Mouse (Mus musculus) R1 (cell line): ENCODE measurements around the gene Pou6f1.
"Not testable (repeated sequence)": the region's sequence is repeated elsewhere in the genome, so short reads cannot be mapped to it uniquely, and the experiment has no call there.

Source experiments
- DNase-seq: peaks from one replicate; pipeline ENCODE4 v3.0.0-alpha.2; 2018; ENCODE audit warnings: low read depth, low spot score

Pou6f1 gene

DNA sequence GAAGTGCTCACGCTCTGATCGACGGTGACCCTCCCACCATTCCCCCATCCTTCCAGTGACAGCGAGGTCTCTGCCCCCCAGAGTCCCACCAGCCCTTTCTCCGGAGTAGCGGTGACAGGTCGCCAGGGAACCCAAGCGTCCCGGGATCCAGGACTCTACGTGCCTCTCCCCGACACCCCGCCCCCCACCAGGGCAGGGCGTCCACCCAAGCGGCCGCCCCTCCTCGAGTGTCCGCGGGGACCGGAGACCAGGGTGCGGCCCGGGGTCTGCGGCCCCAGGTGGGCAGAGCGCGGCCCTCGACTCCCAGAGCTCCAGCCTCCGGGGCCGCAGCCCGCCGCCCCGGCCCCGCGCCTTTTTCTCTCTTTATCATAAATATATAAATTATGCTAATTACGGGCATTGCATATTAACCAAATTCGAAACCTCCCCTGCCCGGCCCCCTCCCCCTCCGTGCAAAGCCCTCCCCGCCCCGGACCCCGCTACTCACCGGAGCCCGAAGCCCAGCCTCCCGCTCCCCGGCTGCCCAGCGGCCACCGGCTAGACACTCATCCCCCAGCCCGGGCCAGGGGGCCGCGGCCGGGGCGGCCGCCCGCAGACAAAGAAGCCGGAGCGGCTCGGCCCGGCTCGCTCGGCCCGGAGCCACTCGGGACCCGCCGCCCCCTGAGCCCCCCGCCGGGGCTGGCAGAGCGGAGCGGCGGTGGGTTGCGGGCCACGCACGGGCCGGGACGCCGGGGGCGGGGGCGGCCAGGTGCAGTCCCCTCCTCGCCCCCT, at the start of gene Pou6f1:
TSS of gene Pou6f1 (minus strand) at position 709 of the 771 bp plus-strand sequence.
- DNase-seq, result no peak

- DNase-seq, result no peak
Observed at GRCm38 (mm10) chr15:100646161-100646560, 46.4 kb upstream of the Pou6f1 start.

GRCm38 (mm10) chr15:100642451-100642850, 42.7 kb upstream of the Pou6f1 start:
- DNase-seq, result no peak

DNA sequence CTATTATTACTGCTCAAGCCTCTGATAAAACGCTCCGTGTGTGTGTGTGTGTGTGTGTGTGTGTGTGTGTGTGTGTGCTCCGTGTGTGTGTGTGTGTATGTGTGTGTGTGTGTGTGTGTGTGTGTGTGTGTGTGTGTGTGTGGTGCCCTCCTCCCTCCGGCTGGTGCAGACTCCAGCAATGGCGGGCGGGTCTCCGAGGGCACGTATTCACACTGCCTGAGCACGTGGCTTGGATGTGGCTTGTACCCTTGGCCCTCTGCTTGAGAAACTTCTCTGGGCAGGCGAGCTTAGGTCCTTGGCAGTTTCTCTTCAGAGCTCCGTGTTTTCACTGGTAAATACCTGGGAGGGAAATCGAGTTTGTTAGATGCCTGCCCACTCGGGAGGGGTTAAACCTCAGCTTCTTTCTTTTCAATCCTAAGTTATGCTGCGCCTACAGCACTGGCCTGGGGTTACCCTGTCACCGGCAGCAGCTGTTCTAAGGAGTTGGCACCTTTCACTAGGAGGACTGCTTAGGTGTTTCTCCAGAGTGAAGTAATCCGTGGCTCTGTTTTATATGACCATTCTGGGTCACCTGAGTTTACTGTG, 41.5 kb upstream of the Pou6f1 start:
- DNase-seq, result no peak

DNA sequence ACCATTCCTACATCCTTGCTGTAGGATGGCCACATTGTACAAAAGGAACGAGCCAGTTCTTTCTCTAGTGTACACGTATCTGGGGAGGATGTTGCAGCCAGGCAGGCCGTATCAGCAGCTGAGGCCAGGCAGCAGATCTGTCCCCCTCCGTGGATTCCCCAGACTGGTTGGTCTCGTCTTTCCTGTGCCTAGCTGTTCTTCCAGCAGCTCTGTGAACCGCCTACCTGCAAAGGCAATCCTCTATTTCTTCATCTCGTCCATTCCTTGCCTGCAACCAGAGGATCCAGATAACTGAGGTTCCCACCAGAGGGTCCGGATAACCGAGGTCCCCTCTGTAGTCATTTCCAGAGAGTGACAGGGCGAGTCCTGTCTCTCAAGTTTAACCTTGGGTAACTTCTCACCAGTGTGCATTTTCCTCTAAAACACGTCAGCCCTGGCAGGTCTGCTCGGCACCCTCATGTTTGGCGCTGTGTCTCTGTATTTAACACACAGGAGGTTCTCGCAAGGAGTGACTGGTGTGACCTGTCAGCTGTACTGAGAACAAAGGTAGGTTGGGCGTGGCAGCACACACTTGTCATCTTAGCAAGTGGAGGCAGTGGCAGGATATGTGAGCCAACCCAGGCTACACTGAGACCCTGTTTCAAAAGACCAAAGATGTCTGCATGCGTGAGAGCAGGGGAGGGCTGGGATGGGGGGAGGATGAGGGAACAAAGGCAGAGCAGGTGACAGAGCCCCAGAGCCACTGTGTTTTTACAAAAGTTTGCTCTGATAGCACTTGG, 40.4 kb upstream of the Pou6f1 start:
- no peak for DNase-seq

GRCm38 (mm10) chr15:100637661-100638060, 37.9 kb upstream of the Pou6f1 start:
- DNase-seq, result no peak

- peak; percentile 81 for DNase-seq
Observed at GRCm38 (mm10) chr15:100636700-100637501, 37.1 kb upstream of the Pou6f1 start, which contains the start of gene Smagp. Smagp (minus strand) TSS chr15:100636940.

DNA sequence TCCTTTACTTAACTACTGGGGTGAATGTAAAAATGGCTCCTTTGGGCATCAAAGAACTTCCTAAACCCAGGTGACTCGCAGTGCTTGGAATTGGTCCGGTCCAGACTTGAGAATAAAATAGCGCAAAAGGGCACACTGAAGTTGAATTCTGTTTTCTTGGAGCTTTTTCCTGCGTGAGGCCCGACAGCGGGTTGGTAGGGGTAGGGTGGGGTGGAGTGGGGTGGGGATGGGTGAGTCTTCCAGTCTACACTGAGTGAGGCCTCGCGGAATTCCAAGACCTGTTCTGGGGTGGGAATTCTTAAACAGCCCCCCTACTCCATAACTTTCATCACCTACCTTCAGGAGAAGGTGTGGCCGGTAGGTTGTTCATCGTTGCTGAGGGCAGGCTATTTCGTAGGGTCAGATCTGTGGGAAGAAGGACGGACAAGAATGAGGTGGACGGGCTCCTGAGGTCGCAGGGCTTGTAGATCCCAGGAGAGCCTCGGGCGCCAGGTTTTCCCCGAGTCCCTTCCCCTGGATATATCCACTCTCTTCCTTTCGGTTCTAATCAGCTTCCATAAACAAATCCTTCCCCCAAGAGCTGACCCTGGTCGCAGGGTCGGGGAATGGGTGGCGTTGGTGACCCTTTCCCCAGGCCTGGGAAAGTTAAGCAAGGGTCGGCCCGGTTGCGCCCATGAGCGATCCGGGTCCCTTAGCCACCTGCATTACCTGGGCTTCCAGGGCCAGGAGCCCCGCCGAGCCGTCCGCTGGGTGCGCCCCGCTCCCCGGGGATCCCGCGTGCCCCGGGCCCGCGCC, 36.3 kb upstream of the Pou6f1 start:
- no peak for DNase-seq

DNA sequence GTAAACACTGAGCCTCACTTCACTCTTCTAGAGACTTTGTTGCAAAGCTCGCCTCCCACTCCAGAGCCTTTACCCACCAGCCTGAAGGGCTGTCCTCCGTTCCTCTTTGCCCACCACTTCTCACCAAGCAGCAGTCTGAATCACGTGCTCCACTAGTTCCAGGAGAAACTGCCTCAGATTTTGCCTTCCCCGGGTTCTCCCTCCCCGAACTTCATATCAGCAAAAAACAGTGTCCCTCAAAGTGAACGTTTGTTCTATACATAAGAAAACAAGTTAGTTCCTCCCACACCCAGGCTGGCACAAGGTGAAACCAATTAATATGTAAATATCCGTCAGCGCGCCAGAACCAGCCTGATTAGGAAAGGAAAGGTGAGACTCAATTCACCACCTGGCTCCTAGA, 35.5 kb upstream of the Pou6f1 start:
- peak; percentile 60 for DNase-seq

DNA sequence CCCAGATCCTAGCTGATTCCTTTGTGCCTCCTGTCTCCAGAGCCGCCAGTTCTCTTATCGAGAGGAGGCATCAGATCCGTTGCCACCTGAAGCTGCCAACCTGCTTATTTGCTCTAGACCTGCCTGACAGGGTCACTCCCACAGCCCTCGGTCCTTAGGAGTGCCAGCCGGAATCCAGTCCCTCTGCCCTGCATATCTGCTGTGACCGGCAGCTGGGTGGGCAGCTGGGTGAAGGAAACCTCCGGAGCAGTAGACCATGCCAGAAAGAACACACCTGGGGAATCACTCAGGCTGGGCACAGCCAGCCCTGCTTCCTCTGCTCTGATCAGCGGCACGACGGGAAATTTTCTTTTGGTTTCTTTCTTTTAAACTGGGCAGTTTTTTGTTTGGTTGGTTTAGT, 33.6 kb upstream of the Pou6f1 start:
- no peak for DNase-seq

GRCm38 (mm10) chr15:100632323-100632722, 32.5 kb upstream of the Pou6f1 start:
- no peak for DNase-seq

GRCm38 (mm10) chr15:100631454-100632170, 31.8 kb upstream of the Pou6f1 start:
- DNase-seq, result no peak

- peak; percentile 78 for DNase-seq
Observed at GRCm38 (mm10) chr15:100630126-100630525, 30.3 kb upstream of the Pou6f1 start.

- peak; percentile 72 for DNase-seq
Observed at GRCm38 (mm10) chr15:100628797-100629196, 29.0 kb upstream of the Pou6f1 start.

GRCm38 (mm10) chr15:100627774-100628370, 28.1 kb upstream of the Pou6f1 start:
- DNase-seq, result peak; percentile 94

DNA sequence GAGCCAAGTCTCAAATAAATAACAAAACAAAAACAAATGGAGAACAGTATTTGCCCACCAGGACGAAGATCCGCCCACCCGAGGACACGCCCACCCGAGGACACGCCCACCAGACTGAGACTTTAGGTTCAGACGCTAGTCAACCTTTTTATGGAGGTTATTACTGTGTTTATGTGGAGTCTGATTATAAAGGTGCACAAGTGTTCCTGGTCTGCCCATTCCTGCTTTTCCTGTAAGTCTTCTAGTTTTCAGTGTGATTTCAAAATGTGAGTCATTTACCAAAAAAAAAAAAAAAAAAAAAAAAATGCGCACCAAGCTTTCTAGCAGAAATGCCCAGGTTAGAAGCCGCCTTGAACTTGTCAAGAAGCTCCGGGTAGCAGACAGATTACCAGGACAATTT, 27.5 kb upstream of the Pou6f1 start:
- DNase-seq, result peak; percentile 82

DNA sequence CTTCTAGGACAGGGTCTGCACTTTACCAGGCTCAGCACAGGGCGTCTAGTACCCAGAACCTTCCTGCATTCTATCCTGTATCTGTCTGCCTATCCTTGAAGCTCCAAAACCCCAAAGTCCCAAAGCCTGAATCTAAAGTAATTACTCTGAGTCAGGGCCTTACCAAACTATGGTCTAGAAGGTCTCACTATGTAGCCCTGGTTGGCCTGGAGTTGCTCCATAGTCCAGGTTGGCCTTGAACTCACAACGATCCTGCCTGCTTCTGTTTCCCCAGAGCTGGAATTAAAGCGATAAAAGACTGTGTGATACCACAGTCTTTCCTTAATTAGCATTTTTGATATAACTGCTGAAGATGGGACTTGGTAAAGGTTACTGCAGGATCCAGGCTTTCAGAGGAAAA, 24.7 kb upstream of the Pou6f1 start:
- peak; percentile 55 for DNase-seq

DNA sequence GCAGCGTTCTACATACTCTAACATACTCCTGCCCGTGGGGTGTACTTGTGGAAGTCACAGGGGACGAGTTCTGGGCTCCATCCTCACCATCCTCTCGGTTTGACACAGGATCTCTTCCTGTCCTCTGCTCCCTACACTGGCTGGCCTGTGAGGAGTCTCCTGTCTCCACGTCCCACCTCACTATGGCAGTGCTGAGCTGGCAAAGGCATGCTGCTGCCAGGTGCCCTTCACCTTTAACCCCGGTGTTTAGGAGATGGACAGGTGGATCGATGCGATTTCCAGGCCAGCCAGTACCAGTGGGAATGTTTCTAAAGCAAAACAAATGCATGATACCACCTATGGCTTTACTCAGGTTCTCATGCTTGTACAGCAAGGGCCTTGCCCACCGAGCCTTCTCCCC, 24.0 kb upstream of the Pou6f1 start:
- no peak for DNase-seq

GRCm38 (mm10) chr15:100622164-100622563, 22.4 kb upstream of the Pou6f1 start:
- no peak for DNase-seq

DNA sequence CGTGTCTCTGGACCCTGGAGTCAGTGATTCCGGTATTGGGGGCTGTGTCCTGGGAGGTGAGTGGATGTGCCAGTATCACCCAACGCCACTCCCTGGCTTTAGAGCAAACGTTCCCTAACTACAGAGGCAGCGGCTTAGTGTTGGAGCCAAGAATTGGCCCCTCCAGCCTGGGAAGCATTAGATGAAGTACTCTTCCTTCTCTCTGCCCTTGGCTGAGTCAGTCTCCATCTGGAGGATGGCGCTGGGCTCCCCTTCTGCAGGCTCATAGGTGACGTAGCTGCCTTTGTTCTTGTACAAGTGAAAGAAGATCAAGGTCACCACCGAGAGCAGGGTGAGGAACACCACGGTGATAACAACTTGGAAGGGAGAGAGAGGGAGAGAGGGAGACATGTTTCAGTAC, 21.9 kb upstream of the Pou6f1 start:
- DNase-seq, result not testable (repeated sequence)
